Mouse (Mus musculus): Measurements from ENCODE around the gene Gm4491.

DNA sequence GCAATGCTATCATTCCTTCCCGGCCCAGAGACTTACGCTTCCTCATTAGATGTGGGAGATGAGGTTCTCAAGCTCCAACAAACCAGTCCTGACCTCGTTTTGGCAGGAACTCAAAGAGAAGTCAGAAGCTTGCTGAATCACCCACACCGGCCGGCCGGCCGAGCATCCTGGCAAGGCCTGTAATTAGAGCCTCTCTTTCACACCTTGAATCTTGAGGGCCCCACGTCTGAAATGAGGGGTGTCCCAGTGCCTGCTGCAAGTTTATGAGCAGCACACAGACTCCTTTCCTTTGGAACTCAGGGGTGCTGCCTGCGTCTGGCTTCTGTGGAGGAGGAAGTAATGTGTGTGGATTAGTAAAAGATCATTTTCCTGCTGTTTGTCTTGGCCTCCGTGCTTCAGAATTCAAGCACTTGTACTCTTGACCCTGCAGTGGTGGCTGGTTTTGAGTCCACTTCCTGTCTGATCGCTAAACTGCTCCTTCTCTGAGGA lies 31.5 kb downstream of the Gm4491 start:
- no peak for TF ChIP-seq POLR2A (IDR thresholded peaks at IDR 0.05; ENCODE audit: low read depth, low read length)
- TF ChIP-seq RCOR1 (conservative IDR thresholded peaks at IDR 0.05; ENCODE audit: low read depth, low read length), result no peak
- no peak for TF ChIP-seq CTCF (conservative IDR thresholded peaks at IDR 0.05 in 1 of 2, IDR thresholded peaks at IDR 0.05 in 1 of 2; ENCODE audit: low read depth in 2 of 2, low read length in 2 of 2)
- no peak for TF ChIP-seq MEF2A (IDR thresholded peaks at IDR 0.05; ENCODE audit: borderline replicate concordance, low read depth, low read length)

All from CH12.LX (cell line).